Mouse (Mus musculus): ENCODE data around the gene Fem1a.

GRCm38 (mm10) chr17:56256239-56256881 is at the start of gene Fem1a:
- peak; percentile 69; the same call in 1 of the 2 replicates for TF ChIP-seq POLR2A (IDR thresholded peaks at IDR 0.05; ENCODE audit: low read depth, low read length)
- peak; percentile 73 for TF ChIP-seq TCF12 (IDR thresholded peaks at IDR 0.05; ENCODE audit: low read depth, low read length)
- no peak for TF ChIP-seq CTCF (conservative IDR thresholded peaks at IDR 0.05 in 1 of 2, IDR thresholded peaks at IDR 0.05 in 1 of 2; ENCODE audit: low read depth in 2 of 2, low read length in 2 of 2)
- TF ChIP-seq POLR2AphosphoS2 (IDR thresholded peaks at IDR 0.05; ENCODE audit: low read depth, low read length) = peak; percentile 88; the same call in 1 of the 2 replicates
- peak; percentile 93 for TF ChIP-seq ELF1 (IDR thresholded peaks at IDR 0.05; ENCODE audit: low read depth, low read length)
- TF ChIP-seq CHD1 (IDR thresholded peaks at IDR 0.05; ENCODE audit: low read depth, low read length) = peak; percentile 76; the same call in 1 of the 2 replicates
- no peak for TF ChIP-seq PAX5 (IDR thresholded peaks at IDR 0.05; ENCODE audit: low read length)
- no peak for TF ChIP-seq ZKSCAN1 (IDR thresholded peaks at IDR 0.05; ENCODE audit: borderline replicate concordance, low read depth, low read length)
- TF ChIP-seq EP300 (IDR thresholded peaks at IDR 0.05; ENCODE audit: low read length) = no peak
- TF ChIP-seq HCFC1 (IDR thresholded peaks at IDR 0.05; ENCODE audit: low read depth, low read length) = peak; percentile 91
- peak; percentile 68 for TF ChIP-seq NRF1 (IDR thresholded peaks at IDR 0.05; ENCODE audit: low read depth, low read length)
